Mouse (Mus musculus) gastrocnemius, postnatal 4 days (tissue): ENCODE data around the gene Prkce. TPM values are rescaled to one million over a fixed set of nuclear protein-coding genes. Genes with fewer than 3 reads are reported as not detected.
A peak's percentile ranks its signal among the peaks of the same experiment; 100 is the strongest.

Experiments
- DNase-seq, 2 experiments: peaks; one replicate each; pipeline ENCODE4 v3.0.0; 2021 to 2022; ENCODE audit warnings: low spot score in 2 of 2, mixed read lengths in 2 of 2
- total RNA-seq, 2 experiments: library from RNA; stranded (reverse); gene quantifications; 2 replicates each; pipeline ENCODE4 v1.2.3; 2021

Gene Prkce
- total RNA-seq, 2 experiments from 2014 or later: 12.3 to 13.0 TPM

GRCm38 (mm10) chr17:86400032-86400431 lies 232.4 kb downstream of the Prkce start:
- no peak for DNase-seq

GRCm38 (mm10) chr17:86404795-86405501 lies 237.4 kb downstream of the Prkce start:
- DNase-seq: no peak

- no peak for DNase-seq
Observed at GRCm38 (mm10) chr17:86405644-86406043, 238.1 kb downstream of the Prkce start.

GRCm38 (mm10) chr17:86407921-86408613 lies 240.5 kb downstream of the Prkce start:
- peak in 1 of 2 experiments; percentile 60 for DNase-seq

- DNase-seq: no peak
Observed at GRCm38 (mm10) chr17:86408614-86409006, 241.0 kb downstream of the Prkce start.

- no peak for DNase-seq
Observed at GRCm38 (mm10) chr17:86409485-86409884, 241.9 kb downstream of the Prkce start.

GRCm38 (mm10) chr17:86410496-86410895 lies 242.9 kb downstream of the Prkce start:
- no peak for DNase-seq

GRCm38 (mm10) chr17:86412141-86412540 lies 244.6 kb downstream of the Prkce start:
- DNase-seq: peak in 1 of 2 experiments; percentile 47

GRCm38 (mm10) chr17:86414608-86415007 lies 247.0 kb downstream of the Prkce start:
- DNase-seq: no peak

- DNase-seq: no peak
Observed at GRCm38 (mm10) chr17:86415989-86416388, 248.4 kb downstream of the Prkce start.

- no peak for DNase-seq
Observed at GRCm38 (mm10) chr17:86418334-86418733, 250.7 kb downstream of the Prkce start.

GRCm38 (mm10) chr17:86419199-86419598 lies 251.6 kb downstream of the Prkce start:
- DNase-seq: no peak

- DNase-seq: no peak
Observed at GRCm38 (mm10) chr17:86420646-86421338, 253.2 kb downstream of the Prkce start.

GRCm38 (mm10) chr17:86422023-86422422 lies 254.4 kb downstream of the Prkce start:
- DNase-seq: no peak

GRCm38 (mm10) chr17:86429877-86430276 lies 262.3 kb downstream of the Prkce start:
- no peak for DNase-seq

GRCm38 (mm10) chr17:86433117-86433516 lies 265.5 kb downstream of the Prkce start:
- no peak for DNase-seq

- DNase-seq: no peak
Observed at GRCm38 (mm10) chr17:86433813-86434212, 266.2 kb downstream of the Prkce start.

GRCm38 (mm10) chr17:86434781-86435180 lies 267.2 kb downstream of the Prkce start:
- no peak for DNase-seq

GRCm38 (mm10) chr17:86435570-86435969 lies 268.0 kb downstream of the Prkce start:
- no peak for DNase-seq

GRCm38 (mm10) chr17:86435984-86436383 lies 268.4 kb downstream of the Prkce start:
- no peak for DNase-seq

GRCm38 (mm10) chr17:86436583-86437370 lies 269.2 kb downstream of the Prkce start:
- DNase-seq: no peak
